In genomic region chr2:83674896-83675295, GRCm38 (mm10) we compare ENCODE assay signal across 17 mouse cellular contexts.
"Had no signal": no experiment of that assay in that cellular context is flagged by ENCODE, and none has a peak within 500 bp of the region (broad histone marks: within the 10 kb centered on the region; RNA-seq: fewer than 3 reads in every experiment).

No protein-coding gene starts in this region.

- H3K27ac ChIP-seq: liver, embryonic 14.5 days; macrophage; midbrain, embryonic 12.5 days; midbrain, embryonic 15.5 days; neural tube, embryonic 13.5 days had no signal

- H3K4me3 ChIP-seq: limb, embryonic 12.5 days; limb, embryonic 15.5 days; midbrain, embryonic 12.5 days; midbrain, embryonic 15.5 days; neural tube, embryonic 13.5 days had no signal

- H3K4me2 ChIP-seq: limb, embryonic 12.5 days; limb, embryonic 15.5 days; liver, embryonic 11.5 days; lung, embryonic 14.5 days; midbrain, embryonic 12.5 days; midbrain, embryonic 15.5 days; neural tube, embryonic 13.5 days had no signal

- H3K9me3 ChIP-seq: limb, embryonic 12.5 days; limb, embryonic 15.5 days; midbrain, embryonic 12.5 days; midbrain, embryonic 15.5 days; neural tube, embryonic 13.5 days had no signal

- H3K27me3 ChIP-seq: limb, embryonic 12.5 days; limb, embryonic 15.5 days; midbrain, embryonic 12.5 days; midbrain, embryonic 15.5 days; neural tube, embryonic 13.5 days had no signal

- DNase-seq: kidney, postnatal 14 days; kidney, postnatal 4 days; left cerebral cortex, postnatal 4 days; liver, postnatal 0 days; lung, embryonic 14.5 days; thymus, adult 18-20 months; thymus, postnatal 14 days; thymus, postnatal 4 days had no signal

- H3K36me3 ChIP-seq: midbrain, embryonic 15.5 days had no signal

- H3K4me1 ChIP-seq: limb, embryonic 12.5 days; midbrain, embryonic 12.5 days; midbrain, embryonic 15.5 days had no signal

- H3K9ac ChIP-seq: limb, embryonic 12.5 days; limb, embryonic 15.5 days; liver, embryonic 14.5 days; liver, postnatal 0 days; lung, embryonic 14.5 days; midbrain, embryonic 12.5 days; midbrain, embryonic 15.5 days; neural tube, embryonic 13.5 days had no signal

- ATAC-seq: liver, postnatal 0 days; lung, postnatal 0 days; midbrain, embryonic 15.5 days had no signal
